Mouse (Mus musculus): ENCODE measurements around the gene Immt. TPM values are rescaled to one million over a fixed set of nuclear protein-coding genes. Genes with fewer than 3 reads are reported as not detected.
"Not testable (repeated sequence)": the region's sequence is repeated elsewhere in the genome, so short reads cannot be mapped to it uniquely, and the experiment has no call there.

Immt gene
- total RNA-seq, 2 experiments from 2014 or later: 140 to 141 TPM

DNA sequence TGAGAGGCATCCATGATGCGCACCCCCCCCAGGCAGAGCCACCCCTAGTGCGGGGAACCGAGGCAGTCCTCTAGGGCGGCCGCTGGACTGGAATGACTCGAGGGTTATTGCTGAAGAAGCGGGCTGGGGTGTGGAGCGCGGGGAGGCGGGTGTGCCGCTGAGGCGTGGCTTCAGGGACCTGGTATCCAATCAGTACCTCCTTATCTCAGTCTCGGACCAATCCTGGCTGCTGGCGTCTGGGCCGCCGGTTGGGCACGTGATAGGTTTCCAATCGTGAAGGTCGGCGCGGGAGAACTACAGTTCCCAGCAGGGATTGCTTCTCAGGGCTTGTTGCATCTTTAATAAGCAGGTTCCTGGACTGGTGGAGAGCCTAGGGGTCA, 440 bp downstream of the Immt start:
- DNase-seq (ENCODE audit: low spot score in 2 of 2): peak; percentile 95 to 99
- intact Hi-C loops (cut with DNase I): loop anchor here (2.0 kb wide), 1 partner anchor 391 kb away; the partner anchor contains the start of gene Rmnd5a

- DNase-seq (ENCODE audit: low spot score in 2 of 2): no peak
- intact Hi-C loops (cut with DNase I): no loop called here
Observed at GRCm38 (mm10) chr6:71836811-71837210, 5.7 kb downstream of the Immt start.

DNA sequence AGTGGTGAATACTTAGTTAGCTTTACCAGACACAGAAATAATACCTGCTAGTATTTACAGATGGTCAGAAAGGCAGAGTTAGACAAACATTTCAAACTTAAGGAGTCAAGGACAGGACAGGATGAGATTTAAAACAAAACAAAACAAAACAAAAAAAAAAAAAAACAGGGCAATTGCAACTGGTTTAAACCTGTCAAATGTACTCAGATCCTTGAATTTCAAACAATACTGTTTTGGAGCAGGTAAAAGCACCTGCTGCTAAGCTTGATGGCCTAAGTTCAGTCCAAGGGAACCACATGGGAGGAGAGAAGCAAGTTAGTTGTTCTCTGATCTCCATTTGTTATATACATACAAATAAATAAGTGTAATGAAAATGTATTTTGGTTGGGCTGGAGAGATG, 8.7 kb downstream of the Immt start:
- DNase-seq (ENCODE audit: low spot score in 2 of 2): no peak
- intact Hi-C loops (cut with DNase I): no loop called here

- DNase-seq (ENCODE audit: low spot score in 2 of 2): no peak
- intact Hi-C loops (cut with DNase I): no loop called here
Observed at GRCm38 (mm10) chr6:71840597-71841290, 9.6 kb downstream of the Immt start.

DNA sequence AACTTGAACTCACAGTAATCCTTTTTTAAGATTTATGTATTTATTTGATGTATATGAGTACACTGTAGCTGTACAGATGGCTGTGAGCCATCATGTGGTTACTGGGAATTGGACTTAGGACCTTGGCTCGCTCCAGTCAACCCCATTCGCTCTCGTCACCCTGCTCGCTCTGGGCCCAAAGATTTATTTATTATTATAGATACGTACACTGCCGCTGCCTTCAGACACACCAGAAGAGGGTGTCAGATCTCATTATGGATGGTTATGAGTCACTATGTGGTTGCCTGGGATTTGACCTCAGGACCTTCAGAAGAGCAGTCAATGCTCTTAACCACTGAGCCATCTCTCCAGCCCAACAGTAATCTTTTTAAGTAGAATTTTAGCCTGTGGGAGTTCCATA, 15.8 kb downstream of the Immt start:
- intact Hi-C loops (cut with DNase I); DNase-seq (ENCODE audit: low spot score in 2 of 2): not testable (repeated sequence)

DNA sequence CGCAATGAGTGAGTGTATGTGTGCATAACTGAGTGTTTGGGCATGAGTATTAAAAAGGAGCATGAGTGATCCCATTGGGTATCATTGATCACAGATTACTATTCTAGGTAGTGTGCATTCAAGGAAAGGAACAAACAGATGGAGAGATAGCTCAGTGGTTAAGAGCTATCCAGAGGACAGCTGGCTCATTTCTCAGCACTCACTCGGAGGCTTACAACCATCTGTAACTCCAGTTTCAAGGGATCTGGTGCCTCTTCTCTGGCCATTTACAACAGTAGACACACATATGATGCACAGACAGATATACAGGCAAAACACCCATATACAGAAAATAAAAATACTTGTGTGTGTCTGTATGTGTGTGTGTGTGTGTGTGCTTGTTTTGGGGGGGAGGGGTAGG, 36.6 kb downstream of the Immt start:
- DNase-seq (ENCODE audit: low spot score in 2 of 2): no peak

DNA sequence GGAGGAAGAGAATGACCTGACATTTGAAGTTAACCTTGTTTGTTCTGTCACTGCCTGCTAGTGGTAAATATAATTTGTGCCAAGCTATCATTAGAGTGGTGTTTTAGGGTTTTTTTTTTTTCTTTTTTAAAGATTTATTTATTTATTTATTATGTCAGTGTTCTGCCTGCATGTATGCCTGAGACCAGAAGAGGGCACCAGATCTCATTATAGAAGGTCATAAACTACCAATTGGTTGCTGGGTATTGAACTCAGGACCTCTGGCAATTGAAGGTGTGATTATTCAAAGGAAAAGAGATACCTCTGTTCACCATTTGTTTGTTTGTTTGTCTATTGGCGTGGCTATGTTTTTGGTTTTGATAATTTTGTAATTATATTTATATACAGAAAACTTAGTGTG, 37.7 kb downstream of the Immt start:
- DNase-seq (ENCODE audit: low spot score in 2 of 2): no peak
- intact Hi-C loops (cut with DNase I): no loop called here

More for the DNA sequence above, 36.6 kb downstream of the Immt start:
- intact Hi-C loops (cut with DNase I): no loop called here

DNA sequence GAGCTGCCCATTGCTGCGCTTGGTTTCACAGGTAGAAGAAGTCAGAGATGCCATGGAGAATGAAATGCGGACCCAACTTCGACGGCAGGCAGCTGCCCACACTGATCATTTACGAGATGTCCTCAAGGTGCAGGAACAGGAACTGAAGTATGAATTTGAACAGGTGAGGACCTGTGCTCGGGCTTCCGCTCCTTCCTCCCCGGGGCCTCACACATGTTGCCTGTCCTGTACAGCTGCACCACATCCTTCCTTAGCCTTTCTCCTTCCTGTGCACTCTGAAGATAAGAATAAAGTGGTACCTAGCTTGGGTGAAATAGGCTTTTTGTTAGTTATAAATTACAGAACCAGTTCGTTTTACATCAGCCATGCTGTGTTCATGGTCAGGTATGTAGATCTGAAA, 40.3 kb downstream of the Immt start:
- intact Hi-C loops (cut with DNase I): no loop called here
- no peak for DNase-seq (ENCODE audit: low spot score in 2 of 2)

GRCm38 (mm10) chr6:71877965-71878760, 47.0 kb downstream of the Immt start:
- peak in 1 of 2 experiments; percentile 11 for DNase-seq (ENCODE audit: low spot score in 2 of 2)
- intact Hi-C loops (cut with DNase I): no loop called here

DNA sequence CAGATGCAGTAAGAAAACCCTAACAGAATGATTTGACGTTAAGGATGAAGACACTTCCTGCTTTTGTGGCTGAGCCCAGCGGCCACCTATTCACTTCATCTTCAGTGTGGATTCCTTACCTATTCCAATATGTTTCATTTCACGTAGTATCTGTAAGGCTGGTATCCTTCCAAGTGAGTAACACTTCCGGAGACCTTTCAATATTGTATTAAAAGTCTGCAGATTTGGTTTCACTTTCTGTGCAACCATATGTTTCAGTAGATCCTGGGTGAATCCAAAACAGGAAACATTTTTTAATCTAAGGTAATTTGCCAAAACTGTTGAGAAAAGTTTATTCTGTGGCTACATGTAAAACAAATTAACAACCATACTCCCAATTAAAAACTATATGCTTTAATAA, 62.1 kb downstream of the Immt start:
- no peak for DNase-seq (ENCODE audit: low spot score in 2 of 2)
- intact Hi-C loops (cut with DNase I): loop anchor here (10.0 kb wide), 1 partner anchor 268 kb away; no protein-coding TSS in a partner anchor

- DNase-seq (ENCODE audit: low spot score in 2 of 2): peak in 1 of 2 experiments; percentile 13
- intact Hi-C loops (cut with DNase I): no loop called here
Observed at GRCm38 (mm10) chr6:71907702-71908235, 76.6 kb downstream of the Immt start.

DNA sequence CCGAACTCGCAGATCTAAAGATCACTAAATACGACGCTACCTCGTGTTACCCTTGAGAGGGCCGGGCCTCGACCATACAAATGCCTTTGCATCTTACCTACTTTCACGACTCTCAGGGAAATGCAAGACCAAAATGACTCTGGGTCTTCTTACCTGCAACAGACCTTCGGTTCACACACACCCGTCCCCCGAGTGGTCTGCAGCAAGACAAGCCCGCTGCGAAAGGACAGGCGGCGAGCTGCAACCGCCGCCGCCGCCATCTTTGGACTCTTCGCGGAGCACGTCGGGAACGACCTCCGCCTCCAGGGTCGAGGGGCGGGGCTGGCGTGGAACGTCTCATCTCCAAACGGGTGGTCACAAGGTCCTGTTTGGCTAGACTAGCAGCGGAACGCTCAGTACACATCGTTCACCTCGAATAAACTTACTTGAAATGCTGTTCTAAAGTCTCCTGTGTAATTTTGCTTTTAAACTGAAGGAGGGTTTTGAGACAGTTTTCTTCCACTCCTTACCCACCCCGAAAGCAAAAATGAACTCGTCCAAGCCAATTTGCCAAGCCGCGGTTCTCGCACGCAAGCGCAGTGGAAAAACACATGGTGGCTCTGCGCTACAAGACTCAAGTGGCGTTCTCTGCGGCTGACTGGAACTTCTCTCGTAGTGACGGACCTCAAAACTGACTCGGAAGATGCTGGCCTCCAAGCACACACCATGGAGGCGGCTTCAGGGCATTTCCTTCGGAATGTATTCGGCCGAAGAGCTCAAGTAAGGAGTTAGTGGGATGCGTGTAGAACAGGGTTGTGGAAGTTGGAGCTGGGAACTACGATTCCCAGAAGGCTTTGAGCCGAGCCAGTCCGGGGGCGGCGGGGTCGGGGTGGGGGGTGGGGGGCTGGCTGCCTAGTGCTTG, 77.6 kb downstream of the Immt start, which contains the start of the genes Ptcd3 and Polr1a:
TSS of gene Ptcd3 (minus strand) at position 270 of the 901 bp plus-strand sequence.
TSS of gene Polr1a (plus strand) at position 573 of the 901 bp plus-strand sequence.
- intact Hi-C loops (cut with DNase I): no loop called here
- peak; percentile 94 for DNase-seq (ENCODE audit: low spot score in 2 of 2)

DNA sequence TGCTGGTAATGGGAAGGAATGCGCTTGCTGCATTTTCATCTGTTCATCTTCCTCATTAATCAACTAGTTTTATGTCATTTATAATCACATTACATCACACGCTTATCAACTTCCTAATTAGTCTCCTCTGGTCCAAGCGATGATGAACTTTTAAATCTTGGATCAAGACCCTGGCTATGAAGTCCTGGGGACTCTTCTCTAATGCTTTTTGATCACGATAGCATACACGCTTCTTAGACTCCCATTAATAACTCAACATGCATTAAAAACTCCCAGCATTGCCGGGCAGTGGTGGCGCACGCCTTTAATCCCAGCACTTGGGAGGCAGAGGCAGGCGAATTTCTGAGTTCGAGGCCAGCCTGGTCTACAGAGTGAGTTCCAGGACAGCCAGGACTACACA, 78.3 kb downstream of the Immt start:
- DNase-seq (ENCODE audit: low spot score in 2 of 2): no peak
- intact Hi-C loops (cut with DNase I): no loop called here

DNA sequence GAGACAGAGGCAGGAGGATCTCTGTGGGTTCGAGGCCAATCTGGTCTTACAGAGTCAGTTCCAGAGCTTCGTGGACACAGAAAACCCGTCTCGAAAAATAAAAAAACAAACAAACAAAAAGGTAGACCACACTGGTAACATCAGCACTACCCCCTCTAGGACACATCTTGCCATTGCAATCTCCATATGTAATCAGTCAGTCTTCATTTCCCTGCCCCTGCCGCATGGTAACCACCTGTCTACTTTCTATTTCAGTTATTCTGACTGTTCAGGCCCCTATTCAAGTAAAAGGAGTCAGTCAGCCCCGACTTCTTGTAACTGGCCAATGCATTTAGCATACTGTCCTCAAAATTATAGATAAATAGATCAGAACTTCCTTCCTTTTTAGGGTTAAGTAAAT, 78.7 kb downstream of the Immt start:
- intact Hi-C loops (cut with DNase I): no loop called here
- DNase-seq (ENCODE audit: low spot score in 2 of 2): no peak

GRCm38 (mm10) chr6:71911686-71912450, 80.7 kb downstream of the Immt start:
- DNase-seq (ENCODE audit: low spot score in 2 of 2): no peak

DNA sequence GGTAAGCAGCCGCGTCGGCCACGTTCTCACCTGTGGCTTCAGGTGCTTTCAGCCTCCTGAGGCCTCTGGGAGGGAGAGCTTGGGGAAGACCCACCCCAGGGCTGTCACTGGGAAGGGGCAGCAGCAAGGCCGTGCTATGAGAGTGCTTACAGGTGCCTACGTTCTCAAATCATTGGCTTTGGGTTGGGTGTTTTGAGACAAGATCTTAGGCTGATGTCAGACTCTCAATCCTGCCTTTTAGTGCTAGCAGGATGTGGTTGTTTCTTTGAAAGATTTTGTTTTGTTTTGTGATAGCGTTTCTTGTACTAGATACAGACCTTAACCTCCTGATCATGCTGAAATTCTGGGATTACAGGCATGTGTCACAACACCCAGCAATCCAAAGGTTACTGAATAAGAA, 89.6 kb downstream of the Immt start:
- DNase-seq (ENCODE audit: low spot score in 2 of 2): no peak
- intact Hi-C loops (cut with DNase I): no loop called here

More at GRCm38 (mm10) chr6:71911686-71912450, 80.7 kb downstream of the Immt start:
- intact Hi-C loops (cut with DNase I): no loop called here

DNA sequence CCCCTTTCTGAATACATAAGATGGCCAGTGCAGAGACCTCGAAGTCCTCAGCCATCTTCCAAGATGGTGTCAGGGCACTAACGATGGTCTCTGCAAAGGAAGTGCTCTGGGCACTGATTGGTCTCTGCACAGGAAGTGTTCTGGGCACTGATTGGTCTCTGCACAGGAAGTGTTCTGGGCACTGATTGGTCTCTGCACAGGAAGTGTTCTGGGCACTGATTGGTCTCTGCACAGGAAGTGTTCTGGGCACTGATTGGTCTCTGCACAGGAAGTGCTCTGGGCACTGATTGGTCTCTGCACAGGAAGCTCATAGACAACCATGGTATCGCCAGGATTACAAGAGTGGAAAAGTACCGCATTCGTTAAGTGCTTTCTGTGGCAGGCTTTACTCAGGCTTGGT, 94.1 kb downstream of the Immt start:
- intact Hi-C loops (cut with DNase I): loop anchor here (5.0 kb wide), 2 partner anchors 172 to 337 kb away; partner anchors contain the start of gene St3gal5
- not testable (repeated sequence) for DNase-seq (ENCODE audit: low spot score in 2 of 2)

Measured in left cerebral cortex, postnatal 25 days (tissue).